Mouse (Mus musculus): Measurements from ENCODE around the gene Sprr2i. TPM values are rescaled to one million over a fixed set of nuclear protein-coding genes. Genes with fewer than 3 reads are reported as not detected.

The Sprr2i gene
- polyA plus RNA-seq, 1 experiment: not detected

GRCm38 (mm10) chr3:92440177-92440576 lies 32.4 kb downstream of the Sprr2i start:
- Histone ChIP-seq H3K4me3 (ENCODE audit: insufficient read depth, low read length) (no peak overlapping the region), H3K4me1 (ENCODE audit: control insufficient read depth, insufficient read depth, low read length) (no peaks in the 10 kb centered on the region), H3K27ac (ENCODE audit: insufficient read depth, low read depth, low read length) (no peak overlapping the region)
- no peak for TF ChIP-seq POLR2A (IDR thresholded peaks at IDR 0.05; ENCODE audit: borderline replicate concordance, low read depth, low read length)
- no peak for TF ChIP-seq CTCF (IDR thresholded peaks at IDR 0.05; ENCODE audit: low read depth, low read length)

- TF ChIP-seq CTCF (IDR thresholded peaks at IDR 0.05; ENCODE audit: low read depth, low read length): no peak
- TF ChIP-seq POLR2A (IDR thresholded peaks at IDR 0.05; ENCODE audit: borderline replicate concordance, low read depth, low read length): no peak
- Histone ChIP-seq H3K27ac (ENCODE audit: insufficient read depth, low read depth, low read length) (no peak overlapping the region), H3K4me1 (ENCODE audit: control insufficient read depth, insufficient read depth, low read length) (no peaks in the 10 kb centered on the region), H3K4me3 (ENCODE audit: insufficient read depth, low read length) (no peak overlapping the region)
Observed at GRCm38 (mm10) chr3:92455151-92455550, 47.4 kb downstream of the Sprr2i start.

DNA sequence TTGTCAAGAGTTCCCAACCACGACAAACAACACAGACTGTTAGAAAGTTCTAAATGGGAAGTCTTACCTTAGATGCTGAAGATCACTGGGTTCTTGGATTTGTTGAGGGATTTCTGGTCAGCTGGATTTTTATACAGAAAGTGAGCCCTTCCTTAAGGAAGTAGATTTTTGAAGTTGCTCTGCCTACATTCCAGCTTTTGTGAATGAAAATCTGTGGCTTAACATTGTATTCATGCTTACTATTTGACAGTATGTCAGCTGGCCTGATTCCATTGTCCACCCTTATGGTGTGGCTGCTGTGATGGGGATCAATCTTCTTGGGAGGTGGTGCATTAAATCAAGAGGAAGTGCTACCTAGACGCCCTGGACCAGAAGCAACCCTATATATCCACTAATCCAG lies 50.8 kb downstream of the Sprr2i start, which contains the start of gene Sprr3:
Sprr3 (minus strand) TSS at position 101 of the 400 bp plus-strand sequence.
- Histone ChIP-seq H3K4me3 (ENCODE audit: insufficient read depth, low read length) (no peak within 1 kb of the TSS), H3K27ac (ENCODE audit: insufficient read depth, low read depth, low read length) (no peak within 1 kb of the TSS), H3K4me1 (ENCODE audit: control insufficient read depth, insufficient read depth, low read length) (no peaks in the 10 kb centered on the region)
- TF ChIP-seq CTCF (IDR thresholded peaks at IDR 0.05; ENCODE audit: low read depth, low read length) (no peak), POLR2A (IDR thresholded peaks at IDR 0.05; ENCODE audit: borderline replicate concordance, low read depth, low read length) (no peak)

Other genes starting within 250 kb of the Sprr2i start
- gene Sprr2a1, start 192.2 kb upstream of the Sprr2i start, polyA plus RNA-seq (2012; ENCODE audit: insufficient read depth, insufficient read length, missing spikeins): not detected in 2 replicates
- not detected in 2 replicates for gene Sprr2a2, start 192.1 kb upstream of the Sprr2i start, polyA plus RNA-seq (2012; ENCODE audit: insufficient read depth, insufficient read length, missing spikeins)
- not detected in 2 replicates for gene Sprr2a3, start 122.6 kb upstream of the Sprr2i start, polyA plus RNA-seq (2012; ENCODE audit: insufficient read depth, insufficient read length, missing spikeins)
- gene Sprr2b, start 91.4 kb upstream of the Sprr2i start, polyA plus RNA-seq (2012; ENCODE audit: insufficient read depth, insufficient read length, missing spikeins): not detected in 2 replicates
- gene Sprr2d, start 68.9 kb upstream of the Sprr2i start, polyA plus RNA-seq (2012; ENCODE audit: insufficient read depth, insufficient read length, missing spikeins): not detected in 2 replicates
- not detected in 2 replicates for gene Sprr2e, start 55.8 kb upstream of the Sprr2i start, polyA plus RNA-seq (2012; ENCODE audit: insufficient read depth, insufficient read length, missing spikeins)
- not detected in 2 replicates for gene Sprr2f, start 42.8 kb upstream of the Sprr2i start, polyA plus RNA-seq (2012; ENCODE audit: insufficient read depth, insufficient read length, missing spikeins)
- gene Sprr2h, start 22.3 kb upstream of the Sprr2i start, polyA plus RNA-seq (2012; ENCODE audit: insufficient read depth, insufficient read length, missing spikeins): not detected in 2 replicates
- gene Sprr2j-ps, start 10.1 kb downstream of the Sprr2i start, polyA plus RNA-seq (2012; ENCODE audit: insufficient read depth, insufficient read length, missing spikeins): not detected in 2 replicates
- 4.2 and 17.1 TPM in 2 replicates for gene Gm9774, start 21.4 kb downstream of the Sprr2i start, polyA plus RNA-seq (2012; ENCODE audit: insufficient read depth, insufficient read length, missing spikeins)
- gene Sprr2k, start 24.6 kb downstream of the Sprr2i start, polyA plus RNA-seq (2012; ENCODE audit: insufficient read depth, insufficient read length, missing spikeins): not detected in 2 replicates
- not detected in 2 replicates for gene Sprr1b, start 30.8 kb downstream of the Sprr2i start, polyA plus RNA-seq (2012; ENCODE audit: insufficient read depth, insufficient read length, missing spikeins)
- gene Sprr3, start 50.7 kb downstream of the Sprr2i start, polyA plus RNA-seq (2012; ENCODE audit: insufficient read depth, insufficient read length, missing spikeins): not detected in 2 replicates
- not detected in 2 replicates for gene Sprr1a, start 77.9 kb downstream of the Sprr2i start, polyA plus RNA-seq (2012; ENCODE audit: insufficient read depth, insufficient read length, missing spikeins)
- gene Sprr4, start 92.5 kb downstream of the Sprr2i start, polyA plus RNA-seq (2012; ENCODE audit: insufficient read depth, insufficient read length, missing spikeins): not detected in 2 replicates
- gene 2310046K23Rik, start 126.5 kb downstream of the Sprr2i start, polyA plus RNA-seq (2012; ENCODE audit: insufficient read depth, insufficient read length, missing spikeins): not detected in 2 replicates
- gene Ivl, start 165.7 kb downstream of the Sprr2i start, polyA plus RNA-seq (2012; ENCODE audit: insufficient read depth, insufficient read length, missing spikeins): not detected in 2 replicates
- not detected in 2 replicates for gene Smcp, start 181.0 kb downstream of the Sprr2i start, polyA plus RNA-seq (2012; ENCODE audit: insufficient read depth, insufficient read length, missing spikeins)
- not detected in 2 replicates for gene 2210017I01Rik, start 199.5 kb downstream of the Sprr2i start, polyA plus RNA-seq (2012; ENCODE audit: insufficient read depth, insufficient read length, missing spikeins)
- gene Lce6a, start 213.7 kb downstream of the Sprr2i start, polyA plus RNA-seq (2012; ENCODE audit: insufficient read depth, insufficient read length, missing spikeins): not detected in 2 replicates
- not detected in 2 replicates for gene Lce1a1, start 240.3 kb downstream of the Sprr2i start, polyA plus RNA-seq (2012; ENCODE audit: insufficient read depth, insufficient read length, missing spikeins)
- not detected in 2 replicates for gene Lce1b, start 248.9 kb downstream of the Sprr2i start, polyA plus RNA-seq (2012; ENCODE audit: insufficient read depth, insufficient read length, missing spikeins)

Measured in bone marrow macrophage, adult 2 months (primary cell).